Mouse (Mus musculus) hindbrain, postnatal 0 days (tissue): ENCODE results near the gene Lyz1. TPM values are rescaled to one million over a fixed set of nuclear protein-coding genes. Genes with fewer than 3 reads are reported as not detected.
"Not testable (repeated sequence)": the region's sequence is repeated elsewhere in the genome, so short reads cannot be mapped to it uniquely, and the experiment has no call there.

ENCODE experiments used
- ATAC-seq: fragments of 200-750 bp; cut with Nextera tagmentation; 2 replicates; pipeline ENCODE4 v1.8.0; 2017; ENCODE audit warnings: mild to moderate bottlenecking, moderate TSS enrichment, moderate library complexity
- DNase-seq: peaks from one replicate; pipeline ENCODE4 v3.0.0-alpha.2; 2015; ENCODE audit warnings: low spot score
- H3K27ac ChIP-seq: fragments of 300-500 bp; sonication (generic); 2 replicates; pipeline ENCODE4 v1.5.1; 2014; ENCODE audit warnings: mild to moderate bottlenecking
- H3K27me3 ChIP-seq: fragments of 300-500 bp; sonication (generic); 2 replicates; pipeline ENCODE4 v1.6.1; 2014; ENCODE audit warnings: low read length, mixed read lengths; ENCODE audit not compliant: insufficient read depth
- H3K36me3 ChIP-seq: fragments of 300-500 bp; sonication (generic); 2 replicates; pipeline ENCODE4 v1.6.1; 2014; ENCODE audit warnings: low read length, mixed read lengths; ENCODE audit not compliant: insufficient read depth
- H3K4me1 ChIP-seq: fragments of 300-500 bp; sonication (generic); 2 replicates; pipeline ENCODE4 v1.6.1; 2014; ENCODE audit warnings: antibody characterized with exemption, low read length, mixed read lengths; ENCODE audit not compliant: insufficient read depth
- H3K4me2 ChIP-seq: fragments of 300-500 bp; sonication (generic); 2 replicates; pipeline ENCODE4 v1.6.1; 2014; ENCODE audit warnings: low read depth, mild to moderate bottlenecking, low read length, moderate library complexity, mixed read lengths
- H3K4me3 ChIP-seq: fragments of 300-500 bp; sonication (generic); 2 replicates; pipeline ENCODE4 v1.5.1; 2014; ENCODE audit warnings: low read length
- H3K9ac ChIP-seq: fragments of 300-500 bp; sonication (generic); replicated peaks from 2 replicates; pipeline ENCODE4 v1.6.1; 2014; ENCODE audit warnings: mild to moderate bottlenecking, low read length, moderate library complexity, mixed read lengths
- H3K9me3 ChIP-seq: fragments of 300-500 bp; sonication (generic); 2 replicates; pipeline ENCODE4 v1.6.1; 2016; ENCODE audit warnings: low read length, mixed read lengths
- CTCF ChIP-seq: IDR thresholded peaks from 2 replicates; pipeline ENCODE4 v1.5.1; 2016; ENCODE audit warnings: antibody characterized with exemption, control low read depth, low read depth
- WGBS: fragments of 180-500 bp; shearing (Covaris S2); extraction: QIAGEN DNeasy Blood & Tissue Kit; methylation state at CpG from one replicate; pipeline ENCODE4 v1.1.7; 2014; 5-methylcytosine and 5-hydroxymethylcytosine counted together
- polyA plus RNA-seq: library from polyadenylated mRNA; unstranded; fragments of >200 nt; fragmentation: Nextera tagmentation; extraction: Ambion mirVana; gene quantifications from 2 replicates; pipeline ENCODE4 v1.2.1, GENCODE M21; 2015
- total RNA-seq: library from RNA; depleted of rRNA; stranded (reverse); fragments of >200 nt; gene quantifications from 2 replicates; pipeline ENCODE4 v1.2.3, GENCODE M21; 2014

Lyz1 gene
- total and polyA plus RNA-seq, 2 experiments from 2014 or later: 0.68 TPM; not detected in 1

DNA sequence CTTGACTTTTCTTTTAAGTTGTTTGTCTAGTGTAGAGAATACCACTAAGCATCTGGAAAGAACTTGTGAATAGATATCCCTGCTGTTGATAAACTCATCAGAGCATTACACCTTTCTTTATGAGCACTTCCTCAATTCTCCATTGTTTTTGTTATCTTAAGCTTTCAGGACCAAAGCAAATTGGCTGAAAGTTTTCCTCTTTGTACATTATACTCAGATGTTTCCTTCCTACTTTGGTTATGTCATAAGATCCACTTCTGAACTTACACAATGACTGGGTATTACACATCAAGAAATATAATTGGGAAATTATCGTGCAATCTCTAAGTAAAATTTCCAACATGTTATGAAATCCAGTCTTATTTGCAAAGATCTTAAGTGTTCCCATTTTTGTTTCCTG, 9.0 kb upstream of the Lyz1 start:
- no peaks in the 10 kb centered on the region for H3K27me3 ChIP-seq
- WGBS: 85% methylated on average over 1 of the region's 1 CpGs
- TF ChIP-seq CTCF: no peak

DNA sequence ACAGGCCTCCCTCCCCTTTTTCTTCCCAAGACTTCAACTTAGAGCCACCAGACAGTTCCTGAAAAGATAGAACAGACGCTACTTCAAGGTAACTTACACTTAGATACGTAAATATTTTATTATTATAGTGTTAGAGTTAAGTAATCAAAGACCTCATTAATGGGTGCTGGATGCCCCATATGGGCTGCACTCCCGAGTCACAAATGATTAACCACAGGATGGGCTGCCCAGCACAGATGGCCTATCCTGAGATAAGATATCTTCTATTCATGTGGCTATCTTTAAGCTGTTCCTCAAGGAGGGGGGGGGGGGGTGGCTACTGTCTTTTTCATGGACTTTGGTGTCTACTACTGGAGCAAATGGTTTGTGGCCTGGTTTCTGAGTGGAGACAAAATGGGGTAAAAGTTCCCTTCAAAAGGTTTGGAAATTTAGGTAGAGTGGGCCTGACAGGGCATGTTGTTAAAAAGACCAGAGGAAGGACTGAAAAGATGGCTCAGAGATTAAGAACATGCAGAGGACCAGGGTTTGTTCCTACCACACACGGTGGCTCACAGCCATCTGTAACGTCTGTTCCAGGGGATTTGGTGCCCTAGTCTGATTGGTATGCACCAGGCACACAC, 7.3 kb upstream of the Lyz1 start:
- no peak overlapping the region for H3K4me3 ChIP-seq

More for the DNA sequence above, 9.0 kb upstream of the Lyz1 start:
- Histone ChIP-seq H3K9ac (no peak overlapping the region), H3K4me3 (no peak overlapping the region), H3K27ac (no peak overlapping the region), H3K9me3 (no peaks in the 10 kb centered on the region), H3K4me2 (no peak overlapping the region), H3K4me1 (no peaks in the 10 kb centered on the region), H3K36me3 (no peaks in the 10 kb centered on the region)
- DNase-seq (no peak), ATAC-seq (no peak)

DNA sequence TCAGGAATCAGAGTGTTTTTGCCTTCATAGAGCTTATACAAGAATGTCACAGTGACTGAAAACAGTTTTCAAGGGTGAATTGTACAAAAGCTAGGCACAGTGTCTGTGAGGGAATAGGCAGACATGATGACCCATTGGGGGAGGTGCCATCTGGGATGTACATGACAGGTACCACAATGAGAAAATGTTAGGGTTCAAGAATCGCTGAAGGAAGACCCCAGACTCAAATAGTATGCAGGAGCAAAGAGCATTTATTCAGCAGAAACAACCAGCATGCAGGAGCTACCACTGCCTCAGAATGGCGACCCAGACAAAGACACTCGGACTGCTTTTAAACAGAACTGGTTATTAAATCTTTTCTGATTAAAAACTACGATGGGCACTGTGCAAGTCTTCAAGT, 6.4 kb upstream of the Lyz1 start:
- Histone ChIP-seq H3K9ac (no peak overlapping the region), H3K4me3 (no peak overlapping the region), H3K27me3 (no peaks in the 10 kb centered on the region), H3K4me2 (no peak overlapping the region), H3K27ac (no peak overlapping the region), H3K36me3 (no peaks in the 10 kb centered on the region), H3K4me1 (no peaks in the 10 kb centered on the region), H3K9me3 (no peaks in the 10 kb centered on the region)
- no peak for TF ChIP-seq CTCF
- no peak for DNase-seq
- ATAC-seq: no peak
- 89% methylated on average over 4 of the region's 4 CpGs for WGBS

More for the DNA sequence above, 7.3 kb upstream of the Lyz1 start:
- Histone ChIP-seq H3K9ac (no peak overlapping the region), H3K27me3 (no peaks in the 10 kb centered on the region), H3K9me3 (no peaks in the 10 kb centered on the region), H3K27ac (no peak overlapping the region), H3K4me1 (no peaks in the 10 kb centered on the region), H3K36me3 (no peaks in the 10 kb centered on the region), H3K4me2 (no peak overlapping the region)
- ATAC-seq (no peak), DNase-seq (no peak)
- no peak for TF ChIP-seq CTCF
- WGBS: 85% methylated on average over 5 of the region's 5 CpGs

DNA sequence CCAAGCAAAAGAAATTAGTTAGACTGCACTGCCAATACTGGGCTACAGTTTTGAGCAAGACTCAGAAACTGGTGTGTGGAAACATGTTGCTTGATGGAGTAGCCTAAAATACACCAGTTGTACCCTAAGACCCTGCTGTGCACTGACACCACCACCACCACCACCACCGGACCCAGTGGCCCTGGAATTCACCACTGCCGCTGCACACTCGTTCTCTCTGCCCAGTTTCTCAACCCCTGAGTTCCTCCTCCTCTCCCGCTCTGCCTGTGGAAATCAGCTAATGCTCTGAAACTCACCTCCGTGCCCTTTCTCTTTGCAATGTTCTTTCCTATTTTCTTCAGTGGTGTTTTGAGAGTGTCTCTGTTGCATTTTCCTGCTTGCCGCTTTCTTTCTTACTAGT, 5.7 kb upstream of the Lyz1 start:
- Histone ChIP-seq H3K4me1 (no peaks in the 10 kb centered on the region), H3K9me3 (no peaks in the 10 kb centered on the region), H3K27ac (no peak overlapping the region), H3K27me3 (no peaks in the 10 kb centered on the region), H3K4me3 (no peak overlapping the region), H3K36me3 (no peaks in the 10 kb centered on the region), H3K4me2 (no peak overlapping the region), H3K9ac (no peak overlapping the region)
- DNase-seq (no peak), ATAC-seq (no peak)
- TF ChIP-seq CTCF: no peak
- 88% methylated on average over 6 of the region's 6 CpGs for WGBS

DNA sequence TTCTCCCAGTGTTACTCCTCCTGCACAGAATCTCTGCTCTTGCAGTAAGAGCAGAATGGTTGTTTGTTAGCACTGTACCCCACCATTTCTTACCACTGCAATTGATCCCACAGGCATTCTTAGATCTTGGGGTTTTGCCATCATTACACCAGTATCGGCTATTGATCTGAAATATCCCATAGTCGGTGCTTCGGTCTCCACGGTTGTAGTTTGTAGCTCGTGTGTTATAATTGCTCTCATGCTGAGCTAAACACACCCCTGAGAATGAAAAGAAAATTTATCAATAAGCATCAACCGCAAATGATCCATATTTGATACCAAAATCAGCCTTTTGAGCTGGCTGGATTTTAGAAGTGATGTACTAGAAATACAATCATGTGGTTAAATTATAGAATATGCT, 1.7 kb downstream of the Lyz1 start:
- not testable (repeated sequence) for H3K4me2 ChIP-seq, H3K27ac ChIP-seq, H3K4me3 ChIP-seq, H3K27me3 ChIP-seq, DNase-seq, ATAC-seq, H3K9me3 ChIP-seq, H3K9ac ChIP-seq, H3K4me1 ChIP-seq, H3K36me3 ChIP-seq
- WGBS: 84% methylated on average over 6 of the region's 6 CpGs

DNA sequence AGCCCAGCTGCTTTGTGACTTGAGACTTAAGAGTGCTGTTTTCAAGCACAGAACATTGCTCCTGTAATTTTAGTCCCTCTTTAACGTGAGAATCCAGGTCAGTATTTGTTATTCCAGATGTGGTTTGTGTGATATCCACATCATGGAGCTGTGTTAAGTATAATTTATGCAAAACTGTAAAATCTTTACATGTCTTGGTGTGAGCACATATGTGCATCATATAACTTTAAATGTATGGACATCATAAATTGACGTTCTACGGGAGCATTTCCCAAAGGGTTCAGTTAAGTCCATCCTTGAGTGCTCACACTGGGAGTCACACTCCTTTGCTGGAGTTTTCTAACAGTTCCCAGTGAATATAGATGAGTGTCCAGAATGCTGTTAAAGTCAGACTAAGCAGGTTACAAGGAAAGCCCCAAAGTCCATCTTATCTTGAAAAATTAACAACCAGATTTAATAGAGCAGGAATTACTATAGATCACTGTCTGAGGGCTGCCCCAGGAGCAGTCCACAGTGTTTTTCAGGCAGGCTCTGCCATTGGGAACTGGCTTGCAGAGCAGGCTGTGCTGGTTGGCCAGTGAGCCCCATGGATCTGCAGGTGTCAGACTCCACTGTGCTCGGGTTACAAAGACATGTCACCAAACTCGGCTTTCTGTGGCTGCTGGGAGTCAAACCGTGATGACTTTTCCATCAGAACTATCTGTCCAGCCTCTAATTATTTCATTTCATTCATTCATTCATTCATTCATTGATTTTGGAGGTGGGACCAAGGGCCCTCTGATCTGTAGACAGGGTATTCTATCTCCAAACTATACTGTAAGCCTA, 2.4 kb downstream of the Lyz1 start:
- Histone ChIP-seq H3K4me1 (no peaks in the 10 kb centered on the region), H3K9me3 (no peaks in the 10 kb centered on the region), H3K9ac (no peak overlapping the region), H3K4me3 (no peak overlapping the region), H3K27me3 (no peaks in the 10 kb centered on the region), H3K27ac (no peak overlapping the region), H3K36me3 (no peaks in the 10 kb centered on the region), H3K4me2 (no peak overlapping the region)
- DNase-seq (no peak), ATAC-seq (no peak)
- WGBS: 53% methylated on average over 6 of the region's 6 CpGs
- no peak for TF ChIP-seq CTCF

DNA sequence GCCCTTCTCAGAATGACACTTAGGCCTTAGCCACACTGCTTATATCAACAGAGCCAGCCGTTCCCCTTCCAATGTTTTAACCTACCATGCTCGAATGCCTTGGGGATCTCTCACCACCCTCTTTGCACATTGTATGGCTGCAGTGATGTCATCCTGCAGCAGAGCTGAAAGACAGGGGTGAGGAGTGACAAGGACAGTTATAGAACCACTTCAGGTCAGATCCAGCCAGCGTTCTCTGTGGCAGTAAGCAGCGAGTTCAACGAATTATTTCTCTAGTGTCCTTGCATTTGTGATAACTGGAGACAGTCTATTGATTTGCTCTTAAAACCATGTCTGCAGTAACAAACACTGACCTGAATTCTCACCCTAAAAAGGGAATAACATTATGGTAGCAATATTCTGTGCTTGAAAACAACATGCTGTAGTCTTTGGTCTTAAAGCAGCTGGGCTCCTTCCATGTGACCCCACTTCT, 3.6 kb downstream of the Lyz1 start:
- 70% methylated on average over 5 of the region's 5 CpGs for WGBS

More for the DNA sequence above, 3.6 kb downstream of the Lyz1 start:
- H3K4me2 ChIP-seq, H3K9ac ChIP-seq, H3K36me3 ChIP-seq, H3K9me3 ChIP-seq, H3K27me3 ChIP-seq, H3K4me3 ChIP-seq, H3K4me1 ChIP-seq, DNase-seq, H3K27ac ChIP-seq: not testable (repeated sequence)
- ATAC-seq: 0 out of 2 replicates have a peak, but pooled peaks have one; percentile 43
